Mouse (Mus musculus) layer of hippocampus, adult 9-10 months (tissue): ENCODE results near the gene Limch1.

ENCODE experiments used
- DNase-seq: peaks from one replicate; pipeline ENCODE4 v3.0.0; 2022; ENCODE audit warnings: low spot score

Gene Limch1

GRCm38 (mm10) chr5:66983104-66983503 is 237.5 kb downstream of the Limch1 start:
- DNase-seq, result no peak

GRCm38 (mm10) chr5:66988926-66989325 is 243.3 kb downstream of the Limch1 start:
- no peak for DNase-seq

GRCm38 (mm10) chr5:66989531-66989930 is 243.9 kb downstream of the Limch1 start:
- no peak for DNase-seq

- no peak for DNase-seq
Measured at GRCm38 (mm10) chr5:66992401-66992800, 246.8 kb downstream of the Limch1 start.

GRCm38 (mm10) chr5:66993076-66993475 is 247.4 kb downstream of the Limch1 start:
- DNase-seq, result no peak

GRCm38 (mm10) chr5:66996124-66996523 is 250.5 kb downstream of the Limch1 start:
- no peak for DNase-seq

GRCm38 (mm10) chr5:66996886-66997599 is 251.4 kb downstream of the Limch1 start:
- DNase-seq, result no peak

GRCm38 (mm10) chr5:66997600-66997930 is 251.9 kb downstream of the Limch1 start:
- DNase-seq, result no peak

GRCm38 (mm10) chr5:66998341-66998740 is 252.7 kb downstream of the Limch1 start:
- no peak for DNase-seq

GRCm38 (mm10) chr5:67002346-67002745 is 256.7 kb downstream of the Limch1 start:
- no peak for DNase-seq

GRCm38 (mm10) chr5:67004619-67005018 is 259.0 kb downstream of the Limch1 start:
- DNase-seq, result no peak

GRCm38 (mm10) chr5:67011043-67011870 is 265.6 kb downstream of the Limch1 start:
- no peak for DNase-seq

- no peak for DNase-seq
Measured at GRCm38 (mm10) chr5:67011985-67012384, 266.4 kb downstream of the Limch1 start.

- no peak for DNase-seq
Measured at GRCm38 (mm10) chr5:67013926-67014325, 268.3 kb downstream of the Limch1 start.

GRCm38 (mm10) chr5:67016450-67016849 is 270.8 kb downstream of the Limch1 start:
- DNase-seq, result peak; percentile 77

- DNase-seq, result no peak
Measured at GRCm38 (mm10) chr5:67024459-67025050, 278.9 kb downstream of the Limch1 start.

- no peak for DNase-seq
Measured at GRCm38 (mm10) chr5:67025095-67025494, 279.5 kb downstream of the Limch1 start.

GRCm38 (mm10) chr5:67025581-67025980 is 280.0 kb downstream of the Limch1 start:
- no peak for DNase-seq

- no peak for DNase-seq
Measured at GRCm38 (mm10) chr5:67028786-67029185, 283.2 kb downstream of the Limch1 start.

GRCm38 (mm10) chr5:67029946-67030345 is 284.3 kb downstream of the Limch1 start:
- no peak for DNase-seq

- DNase-seq, result no peak
Measured at GRCm38 (mm10) chr5:67032601-67033000, 287.0 kb downstream of the Limch1 start.

GRCm38 (mm10) chr5:67043932-67044331 is 298.3 kb downstream of the Limch1 start:
- DNase-seq, result no peak

- DNase-seq, result peak; percentile 22
Measured at GRCm38 (mm10) chr5:67048003-67048402, 302.4 kb downstream of the Limch1 start.
